ENCODE assay signal across 8 mouse cellular contexts in genomic region chr10:127310523-127311475, GRCm38 (mm10). TPM values are rescaled to one million over a fixed set of nuclear protein-coding genes. Genes with fewer than 3 reads are reported as not detected.
DNase-seq lines count a peak whose midpoint lies in the region; ATAC-seq lines count a peak whose summit lies in the region.

No protein-coding gene starts in this region.

- H3K36me3 ChIP-seq in embryonic facial prominence, embryonic 14.5 days (ENCODE audit: control insufficient read depth, insufficient read depth, low read length), result peaks cover 35% of the 10 kb centered on the region
- peaks cover 42% of the 10 kb centered on the region for H3K36me3 ChIP-seq in intestine, embryonic 14.5 days (ENCODE audit: control insufficient read depth, insufficient read depth, low read length)
- H3K36me3 ChIP-seq in midbrain, embryonic 13.5 days, result peaks cover 38% of the 10 kb centered on the region

- DNase-seq in cerebellum, adult 9-11 months, result peak; percentile 54
- DNase-seq in cerebellum, postnatal 4 days (ENCODE audit: low spot score in 2 of 2), result no peak
- DNase-seq in embryonic facial prominence, embryonic 14.5 days (ENCODE audit: low spot score), result peak; percentile 62
- DNase-seq in intestine, embryonic 14.5 days (ENCODE audit: low spot score), result no peak
- DNase-seq in left cerebral cortex, postnatal 14 days (ENCODE audit: low spot score in 2 of 2), result no peak
- no peak for DNase-seq in left cerebral cortex, adult 11 months (ENCODE audit: low spot score)

- H3K27me3 ChIP-seq in embryonic facial prominence, embryonic 14.5 days (replicated peaks; ENCODE audit: control insufficient read depth, insufficient read depth, low read length), result no peaks in the 10 kb centered on the region
- H3K27me3 ChIP-seq in intestine, embryonic 14.5 days (replicated peaks; ENCODE audit: control insufficient read depth, insufficient read depth, low read length), result no peaks in the 10 kb centered on the region
- no peaks in the 10 kb centered on the region for H3K27me3 ChIP-seq in midbrain, embryonic 13.5 days

- ATAC-seq in CD4-positive, CD25-positive, alpha-beta regulatory T cell, adult 4 months, result peak; percentile 24
- peak; percentile 47 for ATAC-seq in embryonic facial prominence, embryonic 14.5 days (ENCODE audit: low read depth)
- ATAC-seq in intestine, embryonic 14.5 days (replicated peaks; ENCODE audit: low FRiP score, low TSS enrichment, low read depth), result peak; percentile 53
- no peak; the same call in 1 of the 2 replicates for ATAC-seq in midbrain, embryonic 13.5 days

- WGBS in embryonic facial prominence, embryonic 14.5 days, result 34% methylated on average over 23 of the region's 23 CpGs
- 37% methylated on average over 23 of the region's 23 CpGs for WGBS in intestine, embryonic 14.5 days
- WGBS in midbrain, embryonic 13.5 days, result 41% methylated on average over 23 of the region's 23 CpGs

- peak overlapping the region; percentile 90 for H3K9ac ChIP-seq in embryonic facial prominence, embryonic 14.5 days (ENCODE audit: low read depth, low read length)
- H3K9ac ChIP-seq in intestine, embryonic 14.5 days (ENCODE audit: low read length), result peak overlapping the region; percentile 68
- H3K9ac ChIP-seq in midbrain, embryonic 13.5 days (replicated peaks), result peak overlapping the region; percentile 80

- H3K4me2 ChIP-seq in embryonic facial prominence, embryonic 14.5 days (ENCODE audit: low read depth, low read length), result peak overlapping the region; percentile 59
- H3K4me2 ChIP-seq in intestine, embryonic 14.5 days (ENCODE audit: low read length), result peak overlapping the region; percentile 86
- peak overlapping the region; percentile 70 for H3K4me2 ChIP-seq in midbrain, embryonic 13.5 days (replicated peaks)

- H3K9me3 ChIP-seq in embryonic facial prominence, embryonic 14.5 days (ENCODE audit: control insufficient read depth, low read length), result no peaks in the 10 kb centered on the region
- H3K9me3 ChIP-seq in intestine, embryonic 14.5 days (ENCODE audit: control insufficient read depth, low read length), result no peaks in the 10 kb centered on the region
- no peaks in the 10 kb centered on the region for H3K9me3 ChIP-seq in midbrain, embryonic 13.5 days

- peak overlapping the region; percentile 77 for H3K27ac ChIP-seq in embryonic facial prominence, embryonic 14.5 days (replicated peaks; ENCODE audit: low read depth, low read length)
- peak overlapping the region; percentile 70; the same call in 1 of the 2 replicates for H3K27ac ChIP-seq in intestine, embryonic 14.5 days (ENCODE audit: low read depth)
- H3K27ac ChIP-seq in midbrain, embryonic 13.5 days, result peak overlapping the region; percentile 78; the same call in 1 of the 2 replicates

- H3K4me1 ChIP-seq in embryonic facial prominence, embryonic 14.5 days (ENCODE audit: control insufficient read depth, insufficient read depth, low read length), result peaks cover 5% of the 10 kb centered on the region
- H3K4me1 ChIP-seq in intestine, embryonic 14.5 days (replicated peaks; ENCODE audit: control insufficient read depth, insufficient read depth, low read length), result peaks cover 8% of the 10 kb centered on the region
- H3K4me1 ChIP-seq in midbrain, embryonic 13.5 days (replicated peaks), result peaks cover 9% of the 10 kb centered on the region

- intact Hi-C loops in left cerebral cortex, postnatal 14 days (cut with DNase I), result no loop called here

- H3K4me3 ChIP-seq in embryonic facial prominence, embryonic 14.5 days (ENCODE audit: low read depth, low read length), result peak overlapping the region; percentile 87
- H3K4me3 ChIP-seq in intestine, embryonic 14.5 days (ENCODE audit: low read depth, low read length), result peak overlapping the region; percentile 74
- peak overlapping the region; percentile 78 for H3K4me3 ChIP-seq in midbrain, embryonic 13.5 days (replicated peaks)

RNA-seq across cellular contexts. Expression of gene Mars, which starts 0.8 kb away (rescaled TPM):
- 10 to 100 TPM; 20.4 to 33.2 TPM for polyA plus RNA-seq in CD4-positive, CD25-positive, alpha-beta regulatory T cell, adult 4 months (2017; shearing (Covaris generic))
- 106 and 108 TPM in 2 replicates for polyA plus RNA-seq in embryonic facial prominence, embryonic 14.5 days (2014; fragmentation: Nextera tagmentation; extraction: Ambion mirVana)
- polyA plus RNA-seq in intestine, embryonic 14.5 days (2014; fragmentation: Nextera tagmentation; extraction: Ambion mirVana), result 123 and 124 TPM in 2 replicates
- 122 and 127 TPM in 2 replicates for polyA plus RNA-seq in midbrain, embryonic 13.5 days (2015; fragmentation: Nextera tagmentation; extraction: Ambion mirVana)
- 10 to 100 TPM; 59.1 to 61.5 TPM for total RNA-seq in left cerebral cortex, postnatal 14 days (2021)

RNA-seq across cellular contexts. Expression of gene Arhgap9, which starts 11.0 kb away (rescaled TPM):
- polyA plus RNA-seq in CD4-positive, CD25-positive, alpha-beta regulatory T cell, adult 4 months (2017; shearing (Covaris generic)), result 100 to 1,000 TPM in 1 of 2 experiments, 10 to 100 TPM in 1; 92.4 to 118 TPM
- polyA plus RNA-seq in embryonic facial prominence, embryonic 14.5 days (2014; fragmentation: Nextera tagmentation; extraction: Ambion mirVana), result 3.7 and 4.4 TPM in 2 replicates
- polyA plus RNA-seq in intestine, embryonic 14.5 days (2014; fragmentation: Nextera tagmentation; extraction: Ambion mirVana), result 4.2 and 4.4 TPM in 2 replicates
- polyA plus RNA-seq in midbrain, embryonic 13.5 days (2015; fragmentation: Nextera tagmentation; extraction: Ambion mirVana), result 0.77 and 1.4 TPM in 2 replicates
- 1 to 10 TPM in 1 of 2 experiments, under 1 TPM in 1; 0.66 to 1.2 TPM for total RNA-seq in left cerebral cortex, postnatal 14 days (2021)

RNA-seq across cellular contexts. Expression of gene Mbd6, which starts 22.0 kb away (rescaled TPM):
- 10 to 100 TPM in 1 of 2 experiments, 1 to 10 TPM in 1; 4.0 to 14.7 TPM for polyA plus RNA-seq in CD4-positive, CD25-positive, alpha-beta regulatory T cell, adult 4 months (2017; shearing (Covaris generic))
- 15.8 and 17.6 TPM in 2 replicates for polyA plus RNA-seq in embryonic facial prominence, embryonic 14.5 days (2014; fragmentation: Nextera tagmentation; extraction: Ambion mirVana)
- polyA plus RNA-seq in intestine, embryonic 14.5 days (2014; fragmentation: Nextera tagmentation; extraction: Ambion mirVana), result 19.2 and 20.6 TPM in 2 replicates
- 16.0 and 16.5 TPM in 2 replicates for polyA plus RNA-seq in midbrain, embryonic 13.5 days (2015; fragmentation: Nextera tagmentation; extraction: Ambion mirVana)
- total RNA-seq in left cerebral cortex, postnatal 14 days (2021), result 10 to 100 TPM; 41.2 to 44.7 TPM

RNA-seq across cellular contexts. Expression of gene Gli1, which starts 31.0 kb away (rescaled TPM):
- polyA plus RNA-seq in CD4-positive, CD25-positive, alpha-beta regulatory T cell, adult 4 months (2017; shearing (Covaris generic)), result under 1 TPM; 0.19 to 0.75 TPM
- 10.2 and 11.7 TPM in 2 replicates for polyA plus RNA-seq in embryonic facial prominence, embryonic 14.5 days (2014; fragmentation: Nextera tagmentation; extraction: Ambion mirVana)
- polyA plus RNA-seq in intestine, embryonic 14.5 days (2014; fragmentation: Nextera tagmentation; extraction: Ambion mirVana), result 12.6 and 15.1 TPM in 2 replicates
- 1.3 and 1.5 TPM in 2 replicates for polyA plus RNA-seq in midbrain, embryonic 13.5 days (2015; fragmentation: Nextera tagmentation; extraction: Ambion mirVana)
- total RNA-seq in left cerebral cortex, postnatal 14 days (2021), result 1 to 10 TPM; 1.6 to 1.9 TPM

RNA-seq across cellular contexts. Expression of gene Inhbe, which starts 43.4 kb away (rescaled TPM):
- polyA plus RNA-seq in CD4-positive, CD25-positive, alpha-beta regulatory T cell, adult 4 months (2017; shearing (Covaris generic)), result not detected
- polyA plus RNA-seq in embryonic facial prominence, embryonic 14.5 days (2014; fragmentation: Nextera tagmentation; extraction: Ambion mirVana), result not detected in 2 replicates
- polyA plus RNA-seq in intestine, embryonic 14.5 days (2014; fragmentation: Nextera tagmentation; extraction: Ambion mirVana), result not detected in 2 replicates
- 0.04 TPM in 1 of 2 replicates, not detected in the other for polyA plus RNA-seq in midbrain, embryonic 13.5 days (2015; fragmentation: Nextera tagmentation; extraction: Ambion mirVana)
- total RNA-seq in left cerebral cortex, postnatal 14 days (2021), result under 1 TPM in 1 of 2 experiments, not detected in 1; 0.13 TPM

Comparison
In these comparisons a context has a peak if more than half of its experiments do, and no peak if none do; other contexts are left out.
1. DNase-seq: peak in cerebellum, adult 9-11 months (single experiment) and embryonic facial prominence, embryonic 14.5 days (single experiment); none in cerebellum, postnatal 4 days (0 of 2), intestine, embryonic 14.5 days (single experiment), left cerebral cortex, postnatal 14 days (0 of 2) and left cerebral cortex, adult 11 months (single experiment).
2. RNA of gene Arhgap9, which starts 11.0 kb away (polyA plus RNA-seq): 92.4 to 118 TPM in CD4-positive, CD25-positive, alpha-beta regulatory T cell, adult 4 months; 4.2 to 4.4 TPM in intestine, embryonic 14.5 days, 3.7 to 4.4 TPM in embryonic facial prominence, embryonic 14.5 days and 0.77 to 1.4 TPM in midbrain, embryonic 13.5 days; every median in the first group is over 10 times any median in the second.
3. Peak in every context shown above with its lines, with median percentiles within 50 percentile points of each other: H3K27ac ChIP-seq, H3K4me2 ChIP-seq, H3K4me3 ChIP-seq and H3K9ac ChIP-seq.